Mouse (Mus musculus): Measurements from ENCODE around the gene Ak3.

- TF ChIP-seq CTCF (conservative IDR thresholded peaks at IDR 0.05; ENCODE audit: insufficient read depth, insufficient read length, low read depth, low read length), result no peak
- no peak for TF ChIP-seq POLR2A (IDR thresholded peaks at IDR 0.05; ENCODE audit: low read depth, low read length)
These were observed 49.7 kb downstream of the Ak3 start for GRCm38 (mm10) chr19:28997976-28998630.

All from kidney, adult 2 months (tissue).